Mouse (Mus musculus) induced T-regulatory cell, adult 2 months (primary cell): ENCODE results near the gene Mn1.

Experiments used
- DNase-seq: peaks from one replicate; pipeline ENCODE4 v3.0.0-alpha.2; 2012; ENCODE audit warnings: low read depth

The Mn1 gene

DNA sequence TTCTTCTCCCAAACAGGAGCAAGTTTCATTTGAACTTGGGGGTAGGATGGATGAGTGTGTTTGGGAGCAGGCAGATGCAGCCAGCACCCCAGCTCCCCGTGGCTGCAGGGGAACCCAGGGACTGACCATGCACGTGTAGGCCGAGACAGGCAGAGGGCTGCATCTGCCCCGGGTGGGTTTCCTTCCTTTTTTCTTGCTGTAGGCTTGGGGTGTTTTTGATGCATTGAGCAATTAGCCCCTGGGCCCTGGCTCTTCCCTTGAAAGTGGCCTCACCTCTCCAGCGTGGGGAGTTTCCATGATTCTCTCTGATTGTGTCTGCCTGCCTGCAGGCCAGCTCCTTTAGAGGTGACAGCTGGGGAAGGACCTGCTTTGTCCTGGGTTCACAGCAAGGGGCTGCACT is 15.7 kb downstream of the Mn1 start:
- no peak for DNase-seq

DNA sequence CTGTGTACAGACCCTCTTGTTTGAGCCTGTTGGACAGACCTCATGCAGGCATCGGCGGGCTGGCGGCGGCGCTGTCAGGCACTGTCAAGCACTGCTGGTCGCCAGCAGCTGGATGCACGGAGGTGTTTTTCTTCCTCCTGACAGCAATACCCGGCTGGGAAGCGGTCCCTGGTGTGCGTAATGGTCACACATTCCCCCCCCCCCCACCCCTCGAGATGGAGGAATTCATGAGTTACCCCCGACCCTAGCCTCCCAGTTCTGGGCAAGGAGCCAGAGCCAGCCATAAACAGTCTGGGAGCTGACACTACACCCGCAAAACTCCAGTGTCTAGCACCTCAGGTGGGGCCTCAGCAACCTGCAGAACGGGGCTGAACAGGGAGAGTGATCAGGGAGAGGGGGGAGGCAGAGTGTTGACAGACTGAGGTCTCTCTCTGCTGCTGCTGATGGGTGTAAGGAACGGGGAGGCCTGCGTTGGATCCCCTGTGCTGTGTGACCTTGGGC is 17.2 kb downstream of the Mn1 start:
- no peak for DNase-seq

DNA sequence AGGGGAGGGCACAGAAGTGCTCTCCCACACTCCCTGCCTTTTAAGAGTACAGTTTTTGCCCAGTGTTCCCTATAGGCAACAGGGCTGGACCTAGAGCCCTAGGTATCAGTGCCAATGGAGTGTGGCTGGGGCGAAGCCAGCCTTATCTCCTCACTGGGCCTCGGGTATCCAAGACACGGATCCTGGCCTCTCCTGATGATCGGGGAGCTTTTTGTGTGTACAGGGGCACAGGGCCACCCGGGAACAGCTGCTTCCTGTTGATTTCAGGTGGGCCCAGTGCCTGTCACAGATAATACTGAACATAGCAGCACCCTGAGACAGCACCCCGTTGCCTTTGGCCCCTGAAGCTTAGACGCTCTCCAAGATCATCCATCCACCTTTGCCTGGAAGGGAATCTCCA is 19.1 kb downstream of the Mn1 start:
- DNase-seq: no peak

DNA sequence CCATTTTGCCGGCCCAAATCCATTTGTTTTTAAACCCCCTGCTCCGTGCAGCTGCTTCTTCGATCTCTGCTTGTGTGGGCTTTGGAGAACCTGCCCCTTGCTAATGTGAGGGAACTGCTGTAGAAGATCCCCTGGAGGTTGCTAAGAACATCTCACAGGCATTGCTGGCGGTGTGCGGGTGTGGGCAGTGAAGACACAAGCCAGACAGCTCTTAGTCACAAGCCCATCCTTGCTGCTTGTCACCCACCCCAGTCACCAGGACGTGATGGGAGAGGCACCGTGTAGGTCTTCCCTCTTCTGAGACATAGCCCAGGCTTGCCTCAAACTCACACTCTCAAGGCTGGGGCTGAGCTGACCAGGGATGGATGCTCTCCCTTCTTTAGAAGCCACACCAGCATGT is 20.0 kb downstream of the Mn1 start:
- no peak for DNase-seq

DNA sequence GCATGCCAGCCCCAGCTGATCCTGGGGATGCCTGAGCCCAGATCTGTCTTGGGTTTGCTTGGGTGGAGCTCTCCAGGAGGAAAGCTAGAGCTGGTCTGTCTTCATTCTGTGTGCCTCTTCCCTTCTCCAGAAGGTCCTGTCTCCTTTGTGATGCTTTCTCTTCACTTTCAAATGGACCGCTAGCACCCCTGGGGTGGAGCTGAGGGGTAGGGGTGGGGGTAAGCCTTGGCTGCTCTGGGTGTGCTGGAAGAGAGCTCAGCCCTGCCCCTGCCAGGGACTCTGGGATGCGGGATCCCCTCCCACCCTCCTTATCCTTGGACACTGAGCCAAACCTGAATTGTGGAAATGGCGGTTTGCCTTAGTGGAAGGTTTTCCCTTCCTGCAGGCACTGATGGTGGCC is 21.2 kb downstream of the Mn1 start:
- DNase-seq: no peak

DNA sequence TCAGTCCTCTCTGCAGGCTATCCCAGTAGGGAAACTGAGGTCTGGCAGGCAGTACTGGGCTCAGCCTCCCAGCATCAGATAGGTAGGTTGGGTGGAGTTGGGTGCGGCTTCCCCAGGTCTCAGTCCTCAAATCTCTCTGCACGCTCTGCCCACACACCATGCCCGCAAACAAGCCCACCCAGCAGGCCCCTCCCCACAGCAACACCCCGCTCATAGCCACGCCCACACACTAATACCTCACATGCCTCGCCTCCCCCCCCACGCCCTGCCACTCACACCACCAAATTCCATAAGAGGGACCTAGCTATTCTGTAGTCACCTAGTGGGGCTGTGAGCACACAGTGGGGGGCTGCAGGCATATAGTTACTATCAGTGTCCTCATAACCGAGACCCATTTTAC is 21.7 kb downstream of the Mn1 start:
- no peak for DNase-seq

DNA sequence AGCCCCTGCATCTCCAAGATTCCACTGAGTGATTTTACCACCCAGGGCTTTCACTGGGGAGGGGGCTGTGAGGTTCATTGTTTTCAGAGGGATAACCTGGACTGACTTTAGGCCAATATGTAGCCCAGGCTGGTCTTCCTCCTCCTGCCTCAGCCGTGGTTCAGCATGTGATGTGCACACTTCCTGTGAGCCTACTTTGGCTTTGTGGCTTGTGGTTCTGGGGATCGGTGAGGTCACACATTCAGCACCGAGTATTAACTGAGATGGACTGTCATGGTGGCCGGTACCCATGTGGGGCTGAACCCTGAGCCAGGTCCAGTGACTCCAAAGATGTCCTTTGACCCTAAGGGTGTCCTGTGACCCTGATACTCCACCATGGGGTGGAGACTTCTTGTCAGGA is 23.1 kb downstream of the Mn1 start:
- peak; percentile 7 for DNase-seq

DNA sequence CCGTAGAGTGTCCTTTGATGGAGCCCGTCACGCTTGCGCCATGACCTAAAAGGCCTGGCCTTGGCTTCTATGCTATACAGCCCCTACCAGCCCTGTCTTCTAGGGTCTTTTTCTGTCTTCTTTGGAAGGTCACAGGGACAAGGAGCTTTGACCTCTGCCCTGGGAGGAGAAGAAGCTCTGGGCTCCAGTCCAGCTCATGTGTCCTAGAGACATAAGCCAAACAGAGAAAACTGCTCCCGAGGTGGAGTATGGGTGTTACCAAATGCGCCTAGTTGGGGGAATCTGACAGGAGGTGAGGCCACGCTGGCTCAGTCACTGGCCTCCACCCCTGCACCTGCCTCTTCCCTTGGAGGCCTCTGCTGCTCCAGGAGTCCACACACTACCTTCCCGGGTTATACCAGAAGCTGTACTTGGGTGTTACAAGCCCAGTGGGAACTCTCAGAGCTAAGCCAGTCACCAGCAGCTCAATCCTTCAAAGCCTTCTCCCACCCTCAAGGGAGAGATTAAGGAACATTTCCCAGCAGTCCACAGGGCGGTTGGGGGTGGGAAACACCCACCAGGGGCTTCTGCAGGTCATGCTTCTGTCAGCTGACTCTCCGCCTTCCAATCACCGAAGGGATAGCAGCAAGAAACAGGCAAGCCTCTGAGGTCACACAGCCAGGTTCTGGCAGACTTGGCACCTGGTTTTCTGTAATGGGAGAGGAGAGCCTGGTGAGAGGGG is 25.1 kb downstream of the Mn1 start:
- no peak for DNase-seq

DNA sequence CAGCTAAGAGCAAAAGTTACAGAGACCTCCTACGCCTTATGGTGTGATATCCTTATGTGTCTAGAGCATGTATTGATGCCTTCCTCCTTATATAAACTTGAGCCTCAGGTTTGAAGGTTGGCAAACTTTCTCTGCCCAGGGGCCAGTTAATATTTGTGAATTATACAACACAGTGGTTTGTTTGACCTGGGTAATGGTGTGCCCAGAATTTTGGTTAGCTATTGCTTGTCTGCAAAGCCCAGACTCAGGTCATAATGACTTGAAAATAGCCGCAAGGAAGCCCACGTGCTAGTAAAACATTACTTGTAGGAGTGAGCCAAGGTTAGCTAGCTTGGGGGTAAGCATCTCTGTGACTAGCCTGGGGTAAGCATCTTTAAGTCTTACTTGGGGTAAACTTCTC is 26.5 kb downstream of the Mn1 start:
- DNase-seq: no peak

DNA sequence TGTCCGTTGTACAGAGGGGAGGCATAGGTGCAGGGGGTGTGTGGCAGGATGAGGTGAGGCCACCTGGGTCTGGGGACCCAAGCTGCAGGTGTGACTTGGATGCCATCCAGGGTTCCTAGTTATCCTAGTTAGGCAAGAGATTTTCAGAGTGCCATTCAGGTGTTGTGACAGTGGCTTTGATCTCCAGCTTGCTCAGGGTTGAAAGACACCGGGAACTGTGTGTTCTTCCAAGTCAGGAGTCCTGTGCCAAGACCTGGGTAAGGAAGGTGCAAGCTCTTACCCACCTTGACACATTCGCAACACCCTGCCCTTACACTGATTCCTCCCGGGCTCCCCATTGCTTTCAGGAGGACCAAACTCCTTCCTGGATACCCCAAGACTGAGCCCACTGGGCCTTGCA is 27.2 kb downstream of the Mn1 start:
- no peak for DNase-seq

DNA sequence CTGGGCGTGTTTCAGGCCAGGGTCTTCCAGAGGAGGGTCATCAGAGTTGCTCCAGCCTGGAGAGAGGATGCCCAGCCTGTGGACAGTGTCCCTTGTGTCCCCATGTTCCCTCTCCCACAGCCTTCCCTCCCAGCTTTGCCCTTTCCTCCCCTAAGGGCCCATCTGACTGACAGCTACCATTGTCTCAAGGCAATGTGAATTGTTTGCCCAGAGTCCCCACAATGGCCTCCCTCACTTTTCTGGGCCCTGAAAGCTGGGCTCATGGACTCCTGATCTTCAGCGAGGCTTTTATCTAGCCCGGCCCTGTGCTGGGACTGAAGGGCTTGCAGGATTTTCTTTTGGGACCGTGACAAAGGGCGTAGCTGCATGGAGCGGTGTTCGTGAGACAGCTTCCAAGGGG is 29.5 kb downstream of the Mn1 start:
- DNase-seq: no peak

DNA sequence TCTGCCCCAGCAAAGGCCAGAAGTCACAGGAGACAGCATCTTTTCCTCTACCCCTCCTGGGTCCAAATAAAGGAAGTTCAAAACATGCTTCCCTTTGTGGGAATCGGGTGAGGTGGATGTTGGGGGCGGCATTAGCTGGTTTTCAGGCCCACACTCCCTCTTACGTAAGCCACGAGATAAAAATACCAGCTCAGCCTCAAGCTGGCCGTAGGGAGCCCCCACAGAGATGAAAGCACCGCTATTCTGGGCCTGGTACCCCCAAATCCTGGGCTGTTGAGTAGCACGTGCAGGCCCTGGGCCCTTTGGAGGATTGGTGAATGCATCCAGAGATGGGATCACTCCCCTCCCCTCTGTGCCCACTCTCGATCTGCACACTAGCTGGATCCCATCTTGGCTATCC is 32.5 kb downstream of the Mn1 start:
- DNase-seq: no peak

DNA sequence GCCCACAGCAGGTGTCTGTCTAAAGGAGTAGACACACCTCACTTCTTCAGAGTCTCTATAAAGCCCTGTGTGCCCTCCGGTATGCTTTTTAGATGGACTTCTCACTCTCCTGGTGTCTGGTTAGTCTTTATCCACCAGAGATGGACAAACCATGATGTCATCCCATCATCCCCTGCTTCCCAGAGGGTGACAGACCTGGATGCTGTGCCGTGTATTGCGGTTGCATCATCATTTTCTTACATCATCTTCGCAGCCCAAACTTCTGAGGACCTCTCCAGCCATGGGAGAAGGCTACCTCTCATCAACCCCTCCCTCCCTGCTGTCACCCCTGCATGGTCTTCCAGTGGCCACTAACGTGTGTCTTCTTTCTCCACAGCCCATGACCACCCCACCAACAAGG is 37.1 kb downstream of the Mn1 start:
- no peak for DNase-seq

DNA sequence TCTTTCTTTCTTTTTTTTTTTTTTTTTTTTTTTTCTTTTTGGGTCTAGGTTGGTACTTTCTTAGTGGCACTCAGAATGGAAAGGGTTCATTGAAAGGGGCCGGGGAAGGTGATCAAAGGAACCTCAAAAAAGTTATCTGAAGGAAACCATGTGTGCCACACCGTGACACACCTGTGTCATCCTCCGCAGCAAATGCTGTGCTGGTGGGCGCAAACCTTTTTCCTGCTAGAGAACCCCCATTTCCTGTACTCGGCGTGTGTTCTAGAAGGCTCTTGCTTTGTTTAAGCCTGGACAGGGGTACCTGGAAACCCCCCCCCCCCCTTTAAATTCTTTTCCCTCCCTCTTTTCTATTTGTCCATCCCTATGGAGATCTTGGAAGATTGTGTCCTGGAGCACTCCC is 37.7 kb downstream of the Mn1 start:
- DNase-seq: no peak

DNA sequence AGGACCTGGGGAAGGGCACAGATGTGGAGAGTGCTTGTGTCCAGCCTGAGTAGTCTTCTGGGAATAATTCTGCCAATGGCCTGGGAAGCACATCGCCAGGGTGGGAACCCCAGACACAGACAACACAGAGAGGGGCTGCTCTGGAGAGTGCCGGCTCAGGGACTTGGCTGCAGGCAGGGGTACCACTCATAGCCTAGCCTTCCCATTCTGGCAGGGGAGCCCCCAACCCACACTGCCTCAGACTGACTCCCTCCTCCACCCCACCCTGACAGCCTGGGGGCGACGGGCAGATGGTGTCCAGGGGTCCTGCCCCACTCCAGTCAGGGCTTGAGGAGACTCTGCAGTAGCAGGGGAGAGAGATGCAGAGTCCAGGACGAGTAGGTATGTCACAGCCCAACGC is 41.5 kb downstream of the Mn1 start:
- no peak for DNase-seq

DNA sequence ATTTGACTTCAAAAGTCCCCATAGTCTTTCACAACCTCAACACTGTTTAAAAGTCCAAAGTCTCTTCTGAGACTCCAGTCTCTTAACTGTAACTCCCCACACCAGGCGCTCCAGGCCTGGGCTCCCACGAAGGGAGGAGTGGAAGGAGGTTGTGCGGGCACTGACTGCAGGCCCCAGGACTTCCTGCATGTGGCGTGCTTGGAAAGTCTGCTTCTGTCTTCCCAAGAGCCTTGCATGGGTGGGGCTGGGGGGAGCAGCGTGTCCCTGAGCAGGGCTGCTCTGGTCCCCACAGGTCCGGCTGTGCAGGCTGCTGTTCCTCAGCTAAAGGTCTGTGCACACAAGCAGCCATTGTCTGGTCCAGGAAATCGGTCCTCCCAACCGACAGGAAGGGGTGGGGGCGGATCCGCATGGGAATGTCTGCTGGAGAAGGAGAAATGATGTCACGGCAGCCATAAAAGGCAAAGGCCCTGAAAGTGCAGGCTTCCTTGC is 48.7 kb downstream of the Mn1 start:
- no peak for DNase-seq

DNA sequence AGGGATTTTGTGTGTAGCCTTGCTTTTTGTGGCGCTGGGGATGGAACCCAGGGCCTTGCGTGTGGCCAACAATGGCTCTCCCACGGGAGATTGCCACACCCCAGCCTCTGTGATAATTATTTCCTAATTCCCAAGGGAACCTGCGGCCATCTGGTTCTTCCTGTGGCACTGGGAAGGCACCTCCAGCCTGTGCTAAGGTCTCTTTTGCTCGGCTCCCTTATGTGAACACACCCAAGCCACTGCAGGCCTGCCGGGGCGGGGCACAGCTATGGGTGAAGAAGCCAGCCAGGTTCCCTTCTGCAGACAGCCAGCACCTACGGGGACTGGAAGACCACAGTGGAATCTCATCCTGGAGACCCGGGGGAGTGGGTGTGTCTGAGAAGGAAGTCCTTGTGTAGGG is 49.3 kb downstream of the Mn1 start:
- no peak for DNase-seq

DNA sequence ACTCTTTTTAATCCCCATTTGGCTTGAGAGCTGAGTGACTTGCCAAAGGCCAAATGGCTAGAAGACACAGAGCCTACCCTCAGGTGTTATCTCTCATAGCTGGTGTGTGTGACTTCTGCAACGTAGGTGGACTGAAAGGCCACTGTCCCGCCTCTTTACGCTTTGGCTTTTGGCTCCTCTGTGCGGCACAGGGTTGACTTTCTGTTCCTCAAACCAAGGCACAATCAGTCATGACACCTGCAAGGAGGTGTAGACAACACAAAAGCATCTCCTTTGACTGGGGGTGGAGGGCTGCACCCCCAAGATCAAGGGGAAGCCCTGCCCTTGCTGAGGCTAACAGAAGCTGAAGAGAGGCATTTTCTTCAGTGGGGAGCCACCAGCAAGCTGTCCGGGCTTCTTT is 50.5 kb downstream of the Mn1 start:
- no peak for DNase-seq

DNA sequence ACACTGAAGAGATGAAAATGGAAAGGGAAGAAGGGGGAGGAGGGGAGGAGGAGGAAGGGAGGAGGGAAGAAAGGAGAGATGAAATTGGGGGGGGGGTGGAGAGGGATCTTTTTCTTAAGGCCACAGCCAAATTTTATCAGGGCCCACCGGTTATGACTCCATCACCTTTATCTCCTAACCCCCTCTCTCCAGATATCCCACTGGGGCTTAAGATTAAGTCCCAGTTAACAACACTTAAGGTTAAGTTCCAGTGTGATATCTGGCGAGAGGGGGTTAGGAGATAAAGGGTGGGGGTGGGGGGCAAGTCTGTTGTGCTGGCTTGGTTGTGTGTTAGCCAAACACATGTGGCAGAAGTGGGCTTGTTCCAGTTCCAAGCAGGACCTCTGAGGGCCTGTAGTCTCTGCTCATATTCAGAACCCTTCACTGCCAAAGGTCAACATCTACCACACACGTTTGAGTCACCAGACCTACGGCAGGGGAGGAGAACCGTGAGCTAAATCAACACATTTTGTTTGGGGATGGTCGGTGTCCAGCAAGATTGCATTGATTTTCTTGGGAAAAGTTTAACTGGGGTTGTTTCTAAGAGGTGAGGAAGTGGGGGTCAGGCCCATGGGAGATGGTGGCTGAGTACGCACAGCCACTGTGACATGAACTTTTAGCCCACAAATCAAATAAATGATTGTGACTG is 52.2 kb downstream of the Mn1 start:
- no peak for DNase-seq

DNA sequence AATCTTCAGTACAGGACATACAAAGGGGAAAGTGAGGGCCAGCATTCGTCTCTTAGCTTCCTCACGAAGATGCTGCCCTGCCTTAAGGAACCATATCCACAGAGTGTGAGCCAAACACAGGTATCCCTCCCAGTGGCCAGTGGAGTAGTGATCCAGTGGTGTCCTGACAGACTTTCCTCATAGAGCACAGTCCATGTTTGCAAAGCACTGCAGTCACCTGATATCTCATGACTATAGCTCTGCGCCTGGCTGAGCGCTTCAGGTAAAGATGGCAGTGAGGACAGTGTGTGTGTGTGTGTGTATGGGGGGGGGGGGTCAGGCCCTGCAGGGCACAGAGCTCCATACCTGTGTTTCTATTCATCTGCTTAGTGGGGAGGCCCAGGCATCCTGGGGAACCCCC is 53.7 kb downstream of the Mn1 start:
- no peak for DNase-seq

DNA sequence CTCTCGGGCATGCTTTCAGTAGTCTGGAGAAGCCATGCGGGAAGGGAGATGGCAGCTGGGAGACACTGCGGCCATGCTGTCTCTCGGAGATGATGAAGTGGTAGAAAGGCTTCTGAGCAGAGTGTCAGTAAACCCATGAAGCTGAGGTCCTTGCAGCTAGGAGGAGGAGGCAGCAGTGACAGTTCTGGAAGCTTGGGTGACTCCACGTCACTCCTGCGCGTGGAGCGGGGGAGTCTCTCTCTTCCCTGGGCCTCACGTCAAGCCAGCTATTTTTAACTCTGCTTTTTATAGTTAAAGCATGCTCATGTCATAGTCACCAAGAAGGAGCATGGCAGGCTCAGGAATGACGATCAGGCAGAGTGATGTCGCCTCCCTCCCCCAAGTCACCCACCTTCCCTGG is 56.3 kb downstream of the Mn1 start:
- no peak for DNase-seq

DNA sequence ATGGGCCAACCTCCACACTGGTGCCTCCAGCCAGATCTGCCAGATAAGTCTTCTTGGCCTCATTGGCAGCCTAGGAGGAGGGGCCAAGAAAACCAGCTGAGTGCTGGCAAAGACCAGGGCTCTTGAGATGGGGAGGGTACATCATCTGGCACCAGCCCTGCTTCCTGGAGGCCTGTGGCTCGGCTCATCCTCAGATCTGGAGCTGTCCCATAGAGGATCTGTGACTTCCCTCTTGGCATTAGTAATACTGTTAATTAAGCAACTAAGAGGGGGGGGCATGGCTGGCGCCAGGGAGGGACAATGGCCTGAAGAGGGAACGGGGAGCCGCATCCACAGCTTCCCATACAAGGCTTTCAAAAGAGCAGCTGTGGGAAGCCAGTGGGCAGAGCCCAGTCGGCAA is 58.6 kb downstream of the Mn1 start:
- DNase-seq: no peak

DNA sequence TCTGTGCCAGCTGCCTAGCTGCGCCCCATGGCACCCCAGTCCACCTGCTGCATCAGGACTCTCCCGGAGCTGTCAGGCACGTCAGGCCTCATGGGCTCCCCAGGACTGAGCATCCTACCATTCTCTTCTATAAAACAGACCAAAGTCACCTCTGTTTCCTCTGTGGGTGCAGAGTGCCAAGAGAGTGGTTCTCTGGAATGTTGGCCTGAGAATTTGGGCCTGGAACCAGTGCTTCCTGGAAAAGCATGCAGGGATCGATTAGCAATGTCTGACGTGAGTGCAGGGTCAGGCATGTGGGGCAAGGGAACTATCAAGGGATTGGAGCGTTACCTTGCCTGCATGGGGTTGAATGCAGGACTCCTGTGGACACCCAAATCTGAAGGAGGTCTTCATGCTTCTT is 59.0 kb downstream of the Mn1 start:
- DNase-seq: no peak

DNA sequence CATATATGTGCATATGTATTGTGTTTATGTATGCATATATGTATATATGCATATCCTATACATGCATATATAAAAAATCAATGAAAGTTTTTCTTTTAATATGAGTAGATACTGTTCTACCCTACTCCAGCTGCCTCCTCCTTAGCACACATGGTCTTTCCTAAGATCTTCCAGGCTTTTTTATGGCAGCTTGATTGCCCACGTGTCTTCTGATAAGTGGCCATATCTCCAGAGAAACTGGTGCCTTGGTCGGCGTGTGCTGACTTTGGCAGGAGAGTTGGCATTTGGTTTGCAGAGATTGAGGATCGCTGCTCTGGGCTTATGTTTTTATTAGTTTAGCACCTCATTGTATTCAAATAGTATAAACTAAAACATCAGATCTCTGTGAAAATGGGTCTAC is 68.7 kb downstream of the Mn1 start:
- no peak for DNase-seq
